Mouse (Mus musculus) midbrain, embryonic 14.5 days (tissue): ENCODE measurements at regions not wholly inside any gene's neighbourhood (a gene's known extent, or its start where the extent isn't known, plus 50 kb on each side); places are given as distances from the start of the nearest gene placed in this dataset.

Experiments
- ATAC-seq: fragments of 200-750 bp; cut with Nextera tagmentation; 2 replicates; pipeline ENCODE4 v1.8.0; 2017; ENCODE audit warnings: moderate number of reproducible peaks, moderate library complexity; ENCODE audit not compliant: low FRiP score, low TSS enrichment
- DNase-seq: peaks from one replicate; pipeline ENCODE4 v3.0.0-alpha.2; 2015
- H3K27ac ChIP-seq: fragments of 300-500 bp; sonication (generic); replicated peaks from 2 replicates; pipeline ENCODE4 v1.5.1; 2014; ENCODE audit warnings: mild to moderate bottlenecking, low read depth, low read length, moderate library complexity
- H3K27me3 ChIP-seq: fragments of 300-500 bp; sonication (generic); 2 replicates; pipeline ENCODE4 v1.6.1; 2014; ENCODE audit warnings: low read length, control low read depth, mixed read lengths; ENCODE audit not compliant: control insufficient read depth, insufficient read depth
- H3K36me3 ChIP-seq: fragments of 300-500 bp; sonication (generic); 2 replicates; pipeline ENCODE4 v1.6.1; 2014; ENCODE audit warnings: low read length, control low read depth; ENCODE audit not compliant: control insufficient read depth, insufficient read depth
- H3K4me1 ChIP-seq: fragments of 300-500 bp; sonication (generic); 2 replicates; pipeline ENCODE4 v1.6.1; 2014; ENCODE audit warnings: mild to moderate bottlenecking, antibody characterized with exemption, low read length, control low read depth; ENCODE audit not compliant: control insufficient read depth, insufficient read depth
- H3K4me2 ChIP-seq: fragments of 300-500 bp; sonication (generic); 2 replicates; pipeline ENCODE4 v1.6.1; 2014; ENCODE audit warnings: mild to moderate bottlenecking, low read length, moderate library complexity
- H3K4me3 ChIP-seq: fragments of 300-500 bp; sonication (generic); replicated peaks from 2 replicates; pipeline ENCODE4 v1.5.1; 2014; ENCODE audit warnings: low read depth, low read length
- H3K9ac ChIP-seq: fragments of 300-500 bp; sonication (generic); replicated peaks from 2 replicates; pipeline ENCODE4 v1.6.1; 2014; ENCODE audit warnings: mild to moderate bottlenecking, low read length, moderate library complexity
- H3K9me3 ChIP-seq: fragments of 300-500 bp; sonication (generic); 2 replicates; pipeline ENCODE4 v1.6.1; 2016; ENCODE audit warnings: low read length, control low read depth, mixed read lengths; ENCODE audit not compliant: control insufficient read depth
- WGBS: fragments of 180-500 bp; shearing (Covaris S2); extraction: QIAGEN DNeasy Blood & Tissue Kit; methylation state at CpG from one replicate; pipeline ENCODE4 v1.1.7; 2014; 5-methylcytosine and 5-hydroxymethylcytosine counted together

DNA sequence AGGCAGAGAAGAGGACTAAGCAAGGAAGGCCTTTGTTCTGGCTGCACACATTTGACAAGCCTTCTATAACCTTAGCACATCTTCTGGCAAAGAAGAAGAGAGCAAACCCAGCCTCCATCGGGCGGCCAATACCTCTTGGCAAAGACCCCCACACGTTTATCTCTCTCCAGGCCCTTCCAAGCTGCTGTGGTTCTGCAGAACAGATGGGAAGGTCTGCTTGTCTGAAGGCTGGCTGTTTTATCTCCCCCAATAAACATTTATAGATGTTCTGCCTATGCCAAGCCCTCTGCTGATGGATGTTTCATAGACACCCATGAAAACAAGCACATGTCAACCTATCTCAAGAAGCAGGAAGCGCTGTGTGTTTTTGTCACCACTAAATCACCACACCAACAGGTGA lies 339.4 kb upstream of the Rarb start:
- H3K4me3 ChIP-seq, result no peak overlapping the region
- no peak overlapping the region for H3K9ac ChIP-seq
- H3K4me2 ChIP-seq, result no peak overlapping the region
- no peaks in the 10 kb centered on the region for H3K36me3 ChIP-seq
- no peak for ATAC-seq
- 92% methylated on average over 4 of the region's 4 CpGs for WGBS
- H3K4me1 ChIP-seq, result no peaks in the 10 kb centered on the region
- H3K27ac ChIP-seq, result no peak overlapping the region
- H3K27me3 ChIP-seq, result no peaks in the 10 kb centered on the region
- H3K9me3 ChIP-seq, result no peaks in the 10 kb centered on the region
- no peak for DNase-seq

GRCm38 (mm10) chr14:17156402-17156954 lies 337.5 kb upstream of the Rarb start:
- no peak overlapping the region for H3K4me3 ChIP-seq
- ATAC-seq (no peak), DNase-seq (no peak)
- 58% methylated on average over 2 of the region's 2 CpGs for WGBS
- H3K36me3 ChIP-seq, result no peaks in the 10 kb centered on the region
- no peak overlapping the region for H3K4me2 ChIP-seq
- no peaks in the 10 kb centered on the region for H3K4me1 ChIP-seq
- H3K27me3 ChIP-seq, result no peaks in the 10 kb centered on the region
- no peak overlapping the region for H3K27ac ChIP-seq
- no peaks in the 10 kb centered on the region for H3K9me3 ChIP-seq
- H3K9ac ChIP-seq, result no peak overlapping the region

DNA sequence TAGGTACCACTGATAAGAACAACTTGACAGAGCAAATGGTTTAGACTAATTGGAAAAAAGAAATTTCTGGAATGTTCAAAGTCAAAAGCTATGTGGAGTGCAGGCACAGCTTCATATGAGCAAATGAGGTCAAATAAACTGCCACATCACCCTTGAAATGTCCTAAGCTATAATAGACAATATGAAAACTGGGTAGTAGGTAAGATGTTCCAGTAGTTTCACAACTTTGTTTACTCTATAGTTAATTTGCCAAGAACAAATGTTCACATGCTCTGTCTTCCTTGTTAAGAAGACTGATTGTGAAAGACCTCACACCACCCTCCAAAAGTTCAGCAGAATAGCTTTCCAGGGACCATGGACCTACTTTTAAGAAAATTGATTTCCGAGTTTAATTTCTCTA lies 301.7 kb upstream of the Rarb start:
- Histone ChIP-seq H3K27me3 (no peaks in the 10 kb centered on the region), H3K9me3 (no peaks in the 10 kb centered on the region), H3K4me3 (no peak overlapping the region), H3K9ac (no peak overlapping the region), H3K36me3 (no peaks in the 10 kb centered on the region), H3K4me1 (no peaks in the 10 kb centered on the region), H3K4me2 (no peak overlapping the region), H3K27ac (no peak overlapping the region)
- WGBS, result 90% methylated on average over 1 of the region's 1 CpGs
- no peak for ATAC-seq
- no peak for DNase-seq

GRCm38 (mm10) chr14:17106668-17107067 lies 287.7 kb upstream of the Rarb start:
- WGBS, result 97% methylated on average over 1 of the region's 1 CpGs
- H3K27me3 ChIP-seq, result no peaks in the 10 kb centered on the region
- H3K9ac ChIP-seq, result no peak overlapping the region
- H3K4me2 ChIP-seq, result no peak overlapping the region
- H3K4me1 ChIP-seq, result no peaks in the 10 kb centered on the region
- no peaks in the 10 kb centered on the region for H3K9me3 ChIP-seq
- H3K36me3 ChIP-seq, result no peaks in the 10 kb centered on the region
- ATAC-seq (no peak), DNase-seq (no peak)
- no peak overlapping the region for H3K4me3 ChIP-seq
- no peak overlapping the region for H3K27ac ChIP-seq

GRCm38 (mm10) chr14:17102486-17102885 lies 283.5 kb upstream of the Rarb start:
- ATAC-seq (no peak), DNase-seq (no peak)
- Histone ChIP-seq H3K4me3 (no peak overlapping the region), H3K36me3 (no peaks in the 10 kb centered on the region), H3K27me3 (no peaks in the 10 kb centered on the region), H3K27ac (no peak overlapping the region), H3K9me3 (no peaks in the 10 kb centered on the region), H3K4me2 (no peak overlapping the region), H3K9ac (no peak overlapping the region), H3K4me1 (no peaks in the 10 kb centered on the region)

DNA sequence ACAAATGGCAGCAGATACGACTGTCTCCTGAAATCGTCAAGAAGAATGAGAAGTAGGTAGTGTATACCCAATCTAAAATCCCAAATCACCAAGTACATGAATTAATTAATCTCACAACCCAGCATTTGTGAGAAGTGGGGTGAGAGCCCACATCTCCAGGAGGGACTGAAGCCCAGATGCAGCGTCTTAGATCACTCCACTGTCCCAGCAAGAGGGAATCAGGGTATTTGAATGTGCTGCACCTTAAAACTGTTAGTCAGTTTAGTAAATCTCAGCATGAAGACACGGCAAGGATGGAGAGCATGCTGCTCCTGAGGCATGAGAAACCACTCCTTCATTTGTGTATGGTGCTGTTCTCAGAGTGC lies 271.6 kb upstream of the Rarb start:
- WGBS, result 19% methylated on average over 4 of the region's 4 CpGs
- H3K9ac ChIP-seq, result no peak overlapping the region
- H3K27ac ChIP-seq, result no peak overlapping the region
- no peaks in the 10 kb centered on the region for H3K36me3 ChIP-seq
- no peaks in the 10 kb centered on the region for H3K27me3 ChIP-seq
- H3K4me2 ChIP-seq, result no peak overlapping the region
- H3K4me3 ChIP-seq, result no peak overlapping the region
- DNase-seq (no peak), ATAC-seq (no peak)
- no peaks in the 10 kb centered on the region for H3K9me3 ChIP-seq
- peaks cover 6% of the 10 kb centered on the region; the same call in 1 of the 2 replicates for H3K4me1 ChIP-seq

- 24% methylated on average over 3 of the region's 3 CpGs for WGBS
- Histone ChIP-seq H3K9ac (no peak overlapping the region), H3K9me3 (no peaks in the 10 kb centered on the region), H3K4me2 (no peak overlapping the region), H3K4me3 (no peak overlapping the region), H3K27me3 (no peaks in the 10 kb centered on the region), H3K4me1 (peaks cover 6% of the 10 kb centered on the region; the same call in 1 of the 2 replicates), H3K27ac (no peak overlapping the region), H3K36me3 (no peaks in the 10 kb centered on the region)
- DNase-seq, result peak; percentile 15
- no peak for ATAC-seq
These were observed 270.9 kb upstream of the Rarb start for GRCm38 (mm10) chr14:17089640-17090572.

- no peaks in the 10 kb centered on the region for H3K9me3 ChIP-seq
- H3K27me3 ChIP-seq, result no peaks in the 10 kb centered on the region
- H3K27ac ChIP-seq, result no peak overlapping the region
- DNase-seq, result peak; percentile 19
- no peaks in the 10 kb centered on the region for H3K36me3 ChIP-seq
- H3K4me3 ChIP-seq, result no peak overlapping the region
- no peak for ATAC-seq
- H3K9ac ChIP-seq, result no peak overlapping the region
- peaks cover 6% of the 10 kb centered on the region; the same call in 1 of the 2 replicates for H3K4me1 ChIP-seq
- no peak overlapping the region for H3K4me2 ChIP-seq
These were observed 270.2 kb upstream of the Rarb start for GRCm38 (mm10) chr14:17089089-17089634.

- no peak overlapping the region for H3K9ac ChIP-seq
- no peak overlapping the region for H3K27ac ChIP-seq
- H3K9me3 ChIP-seq, result no peaks in the 10 kb centered on the region
- no peaks in the 10 kb centered on the region for H3K27me3 ChIP-seq
- ATAC-seq (no peak), DNase-seq (no peak)
- H3K36me3 ChIP-seq, result no peaks in the 10 kb centered on the region
- 95% methylated on average over 1 of the region's 1 CpGs for WGBS
- H3K4me3 ChIP-seq, result no peak overlapping the region
- no peak overlapping the region for H3K4me2 ChIP-seq
- peaks cover 6% of the 10 kb centered on the region; the same call in 1 of the 2 replicates for H3K4me1 ChIP-seq
These were observed 268.9 kb upstream of the Rarb start for GRCm38 (mm10) chr14:17087828-17088227.
